Mouse (Mus musculus): ENCODE measurements at regions not wholly inside any gene's neighbourhood (a gene's known extent, or its start where the extent isn't known, plus 50 kb on each side); places are given as distances from the start of the nearest gene placed in this dataset.

DNA sequence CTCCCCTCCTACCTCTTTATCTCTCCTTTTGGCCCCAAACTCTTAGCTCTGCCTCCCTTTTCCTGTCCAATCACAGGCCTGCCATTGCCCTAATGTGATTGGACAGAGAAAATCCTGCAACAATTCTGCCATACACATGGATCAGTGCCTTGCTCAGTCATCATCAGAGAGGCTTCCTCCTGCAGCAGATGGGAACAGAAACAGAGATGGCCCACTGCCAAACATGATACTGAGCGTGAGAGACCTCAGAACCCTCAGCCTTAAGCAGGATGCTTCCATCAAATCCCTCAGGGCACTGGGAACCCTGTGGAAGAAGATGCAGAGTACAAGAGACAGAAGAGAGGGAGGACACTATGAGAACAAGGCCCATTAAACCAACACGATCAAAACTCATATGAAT is 62.8 kb upstream of the Cacna2d3 start:
- Histone ChIP-seq H3K27me3 (replicated peaks) (no peaks in the 10 kb centered on the region), H3K9me3 (replicated peaks) (no peaks in the 10 kb centered on the region), H3K4me3 (no peak overlapping the region), H3K4me2 (no peak overlapping the region), H3K4me1 (no peaks in the 10 kb centered on the region), H3K27ac (no peak overlapping the region), H3K9ac (no peak overlapping the region), H3K36me3 (no peaks in the 10 kb centered on the region)
- 66% methylated on average over 2 of the region's 2 CpGs for WGBS (ENCODE audit: insufficient replicate concordance)
- no peak for ATAC-seq

DNA sequence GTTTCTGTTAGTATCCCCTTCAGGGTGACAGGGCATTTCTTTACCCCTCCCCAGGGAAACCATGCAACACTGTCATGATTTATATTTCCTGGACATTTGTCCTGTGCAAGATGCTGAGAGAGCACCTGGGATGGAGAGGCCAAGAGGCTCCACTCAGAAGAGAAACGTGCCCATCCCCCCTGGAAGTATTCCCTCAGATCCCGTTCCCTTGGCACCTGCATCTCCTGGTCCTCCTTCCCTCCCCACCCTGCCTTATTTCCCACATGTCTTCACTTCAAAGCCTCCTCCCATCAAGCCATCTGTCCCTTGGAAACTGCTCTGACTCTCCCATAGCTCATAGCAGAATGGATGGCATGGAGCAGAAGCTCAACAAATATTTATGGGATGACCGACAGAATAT is 64.8 kb upstream of the Cacna2d3 start:
- no peak overlapping the region for H3K4me3 ChIP-seq
- no peak overlapping the region for H3K27ac ChIP-seq
- 76% methylated on average over 3 of the region's 3 CpGs for WGBS (ENCODE audit: insufficient replicate concordance)
- ATAC-seq, result no peak
- no peaks in the 10 kb centered on the region for H3K36me3 ChIP-seq
- no peak overlapping the region for H3K9ac ChIP-seq
- H3K9me3 ChIP-seq (replicated peaks), result no peaks in the 10 kb centered on the region
- H3K27me3 ChIP-seq (replicated peaks), result no peaks in the 10 kb centered on the region
- no peaks in the 10 kb centered on the region for H3K4me1 ChIP-seq
- H3K4me2 ChIP-seq, result no peak overlapping the region

- H3K27ac ChIP-seq, result no peak overlapping the region
- 83% methylated on average over 7 of the region's 7 CpGs for WGBS (ENCODE audit: insufficient replicate concordance)
- no peak overlapping the region for H3K4me2 ChIP-seq
- H3K36me3 ChIP-seq, result no peaks in the 10 kb centered on the region
- H3K4me3 ChIP-seq, result no peak overlapping the region
- H3K4me1 ChIP-seq, result no peaks in the 10 kb centered on the region
- H3K27me3 ChIP-seq (replicated peaks), result no peaks in the 10 kb centered on the region
- ATAC-seq, result no peak
- H3K9ac ChIP-seq, result no peak overlapping the region
- H3K9me3 ChIP-seq (replicated peaks), result no peaks in the 10 kb centered on the region
Measured at GRCm38 (mm10) chr14:29787796-29788195, 66.1 kb upstream of the Cacna2d3 start.

DNA sequence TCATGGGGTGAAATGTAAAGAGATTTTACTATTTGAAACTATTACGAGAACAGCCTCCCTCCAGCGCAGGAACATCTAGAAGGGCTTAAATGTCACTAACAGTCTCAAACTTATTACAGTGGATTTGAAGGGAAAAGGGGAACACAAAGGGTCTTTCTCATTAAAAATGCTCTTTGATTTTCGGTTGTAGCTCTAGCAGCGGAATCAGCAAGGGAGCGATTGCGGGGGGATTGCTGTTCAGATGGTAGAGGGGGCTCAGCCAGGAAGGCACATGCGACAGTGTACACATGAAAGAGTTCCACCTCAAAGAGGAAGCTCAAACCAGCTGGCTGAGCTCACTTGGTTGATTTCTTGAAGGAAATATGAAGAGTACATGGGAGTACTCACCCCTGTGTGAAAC is 66.7 kb upstream of the Cacna2d3 start:
- Histone ChIP-seq H3K27ac (no peak overlapping the region), H3K27me3 (replicated peaks) (no peaks in the 10 kb centered on the region), H3K36me3 (no peaks in the 10 kb centered on the region), H3K4me2 (no peak overlapping the region), H3K9ac (no peak overlapping the region), H3K9me3 (replicated peaks) (no peaks in the 10 kb centered on the region), H3K4me3 (no peak overlapping the region), H3K4me1 (no peaks in the 10 kb centered on the region)
- no peak for ATAC-seq
- WGBS (ENCODE audit: insufficient replicate concordance), result 84% methylated on average over 7 of the region's 7 CpGs

GRCm38 (mm10) chr14:29795325-29795724 is 73.7 kb upstream of the Cacna2d3 start:
- Histone ChIP-seq H3K36me3 (no peaks in the 10 kb centered on the region), H3K4me3 (no peak overlapping the region), H3K4me2 (no peak overlapping the region), H3K4me1 (no peaks in the 10 kb centered on the region), H3K27ac (no peak overlapping the region), H3K9ac (no peak overlapping the region), H3K9me3 (replicated peaks) (no peaks in the 10 kb centered on the region), H3K27me3 (replicated peaks) (no peaks in the 10 kb centered on the region)
- no peak for ATAC-seq
- WGBS (ENCODE audit: insufficient replicate concordance), result 48% methylated on average over 2 of the region's 2 CpGs

DNA sequence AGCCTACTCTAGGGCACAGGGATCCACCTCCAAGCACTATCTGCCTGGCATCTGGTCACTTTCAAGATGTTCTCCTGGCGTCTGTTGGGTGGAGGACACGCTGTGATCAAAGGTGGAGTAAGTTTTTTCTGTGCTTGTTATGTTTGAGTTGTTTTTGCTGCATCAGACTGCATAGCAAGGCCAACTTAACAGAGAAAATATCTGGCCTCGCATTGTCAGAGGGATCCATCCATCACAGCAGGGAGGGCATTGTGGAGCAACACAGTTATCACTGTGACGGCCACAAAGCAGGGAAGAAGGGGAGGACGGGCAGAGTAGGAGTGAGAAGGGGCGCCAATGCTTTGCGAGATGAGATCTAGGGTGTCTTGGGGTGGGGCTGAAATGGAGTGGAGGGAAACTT is 74.7 kb upstream of the Cacna2d3 start:
- Histone ChIP-seq H3K4me3 (no peak overlapping the region), H3K27me3 (replicated peaks) (no peaks in the 10 kb centered on the region), H3K27ac (no peak overlapping the region), H3K4me2 (no peak overlapping the region), H3K9me3 (replicated peaks) (no peaks in the 10 kb centered on the region), H3K9ac (no peak overlapping the region), H3K4me1 (no peaks in the 10 kb centered on the region), H3K36me3 (no peaks in the 10 kb centered on the region)
- no peak for ATAC-seq
- 53% methylated on average over 7 of the region's 7 CpGs for WGBS (ENCODE audit: insufficient replicate concordance)

- H3K4me1 ChIP-seq, result no peaks in the 10 kb centered on the region
Measured at GRCm38 (mm10) chr14:29799852-29800251, 78.2 kb upstream of the Cacna2d3 start.

DNA sequence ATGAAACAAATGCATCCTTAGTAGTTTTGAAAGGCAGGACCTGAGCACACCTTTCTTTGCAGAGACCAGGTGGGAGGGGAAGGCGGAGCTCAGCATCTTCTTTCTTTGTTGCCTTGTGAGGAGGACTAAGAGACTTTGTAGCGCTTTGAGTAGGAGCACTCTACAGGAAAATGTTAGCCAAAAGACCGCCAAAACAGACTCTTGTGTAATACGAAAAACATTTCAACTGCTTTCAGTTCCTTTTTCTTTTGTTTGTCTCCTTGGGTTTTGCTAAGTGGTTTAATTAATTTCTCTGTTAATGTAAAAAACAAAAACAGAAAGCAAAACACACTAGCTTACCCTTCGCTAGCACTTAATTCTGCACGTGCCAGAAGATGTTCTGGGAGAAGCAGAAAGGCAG is 83.6 kb upstream of the Cacna2d3 start:
- Histone ChIP-seq H3K9me3 (replicated peaks) (no peaks in the 10 kb centered on the region), H3K4me1 (no peaks in the 10 kb centered on the region), H3K27me3 (replicated peaks) (no peaks in the 10 kb centered on the region), H3K27ac (no peak overlapping the region), H3K9ac (no peak overlapping the region), H3K4me2 (no peak overlapping the region), H3K4me3 (no peak overlapping the region), H3K36me3 (no peaks in the 10 kb centered on the region)
- 74% methylated on average over 6 of the region's 6 CpGs for WGBS (ENCODE audit: insufficient replicate concordance)
- no peak for ATAC-seq

More at GRCm38 (mm10) chr14:29799852-29800251, 78.2 kb upstream of the Cacna2d3 start:
- H3K27me3 ChIP-seq (replicated peaks), result no peaks in the 10 kb centered on the region
- WGBS (ENCODE audit: insufficient replicate concordance), result 75% methylated on average over 13 of the region's 13 CpGs
- no peaks in the 10 kb centered on the region for H3K9me3 ChIP-seq (replicated peaks)
- no peak for ATAC-seq
- no peak overlapping the region for H3K4me3 ChIP-seq
- H3K9ac ChIP-seq, result no peak overlapping the region
- no peaks in the 10 kb centered on the region for H3K36me3 ChIP-seq
- no peak overlapping the region for H3K27ac ChIP-seq
- H3K4me2 ChIP-seq, result no peak overlapping the region

- 52% methylated on average over 9 of the region's 9 CpGs for WGBS (ENCODE audit: insufficient replicate concordance)
- no peak for ATAC-seq
Measured at GRCm38 (mm10) chr14:29807881-29808280, 86.2 kb upstream of the Cacna2d3 start.

DNA sequence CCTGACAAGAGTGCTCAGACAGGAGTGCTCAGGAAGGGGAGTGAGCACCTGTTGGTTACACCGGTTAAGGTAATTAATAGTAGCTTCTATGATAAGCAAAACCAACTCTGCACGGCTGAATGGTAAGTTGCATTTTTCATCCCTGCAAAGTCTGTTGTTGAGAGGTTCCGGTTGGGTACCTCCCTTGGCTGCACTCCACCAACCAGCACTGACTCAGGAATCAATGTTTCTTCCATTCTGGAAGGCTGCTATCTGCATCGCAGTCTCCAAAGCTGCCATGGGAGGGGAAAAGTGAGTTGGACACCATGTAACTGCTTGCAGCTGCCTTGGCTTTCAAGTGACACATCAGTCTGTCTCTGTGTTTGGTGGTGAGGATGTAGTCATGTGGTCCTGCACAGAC is 93.0 kb upstream of the Cacna2d3 start:
- Histone ChIP-seq H3K27ac (no peak overlapping the region), H3K36me3 (no peaks in the 10 kb centered on the region), H3K4me2 (no peak overlapping the region), H3K4me1 (no peaks in the 10 kb centered on the region), H3K9me3 (replicated peaks) (no peaks in the 10 kb centered on the region), H3K27me3 (replicated peaks) (no peaks in the 10 kb centered on the region), H3K9ac (no peak overlapping the region), H3K4me3 (no peak overlapping the region)
- whole genome bisulfite sequencing (ENCODE audit: insufficient replicate concordance), result 66% methylated on average over 4 of the region's 4 CpGs
- no peak for ATAC-seq

More at GRCm38 (mm10) chr14:29807881-29808280, 86.2 kb upstream of the Cacna2d3 start:
- no peak overlapping the region for H3K4me2 ChIP-seq
- no peak overlapping the region for H3K27ac ChIP-seq
- H3K9ac ChIP-seq, result no peak overlapping the region
- H3K4me3 ChIP-seq, result no peak overlapping the region
- H3K9me3 ChIP-seq (replicated peaks), result no peaks in the 10 kb centered on the region
- H3K4me1 ChIP-seq, result no peaks in the 10 kb centered on the region
- no peaks in the 10 kb centered on the region for H3K27me3 ChIP-seq (replicated peaks)
- H3K36me3 ChIP-seq, result no peaks in the 10 kb centered on the region

DNA sequence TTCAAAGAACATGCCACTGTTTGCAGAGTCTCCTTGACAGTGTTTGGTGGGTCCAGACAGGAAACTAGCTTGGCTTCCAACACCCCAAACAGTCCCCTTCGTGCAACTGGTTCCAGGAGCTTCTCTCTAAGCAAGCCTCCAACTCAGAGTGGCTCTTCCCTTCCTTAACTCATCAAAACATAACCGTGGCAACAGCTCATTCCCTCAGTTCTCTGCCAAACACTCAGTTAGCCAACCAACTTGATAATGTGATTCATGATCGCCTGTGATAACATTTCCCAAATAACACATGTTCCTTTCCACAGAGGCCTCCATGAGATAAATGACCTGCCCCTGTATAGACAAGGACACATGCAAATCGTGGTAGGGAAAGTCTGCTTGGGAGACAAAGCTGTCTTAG is 95.9 kb upstream of the Cacna2d3 start:
- no peak overlapping the region for H3K9ac ChIP-seq
- H3K4me3 ChIP-seq, result no peak overlapping the region
- 51% methylated on average over 4 of the region's 4 CpGs for WGBS (ENCODE audit: insufficient replicate concordance)
- ATAC-seq, result no peak
- no peaks in the 10 kb centered on the region for H3K4me1 ChIP-seq
- H3K27me3 ChIP-seq (replicated peaks), result no peaks in the 10 kb centered on the region
- H3K27ac ChIP-seq, result no peak overlapping the region
- H3K4me2 ChIP-seq, result no peak overlapping the region
- no peaks in the 10 kb centered on the region for H3K36me3 ChIP-seq
- H3K9me3 ChIP-seq (replicated peaks), result no peaks in the 10 kb centered on the region

- H3K4me3 ChIP-seq, result no peak overlapping the region
- no peaks in the 10 kb centered on the region for H3K4me1 ChIP-seq
- no peak overlapping the region for H3K27ac ChIP-seq
- ATAC-seq, result no peak
- no peak overlapping the region for H3K9ac ChIP-seq
- WGBS (ENCODE audit: insufficient replicate concordance), result 71% methylated on average over 7 of the region's 7 CpGs
- H3K4me2 ChIP-seq, result no peak overlapping the region
- no peaks in the 10 kb centered on the region for H3K27me3 ChIP-seq (replicated peaks)
- no peaks in the 10 kb centered on the region for H3K36me3 ChIP-seq
- no peaks in the 10 kb centered on the region for H3K9me3 ChIP-seq (replicated peaks)
Measured at GRCm38 (mm10) chr14:29818251-29818650, 96.6 kb upstream of the Cacna2d3 start.

DNA sequence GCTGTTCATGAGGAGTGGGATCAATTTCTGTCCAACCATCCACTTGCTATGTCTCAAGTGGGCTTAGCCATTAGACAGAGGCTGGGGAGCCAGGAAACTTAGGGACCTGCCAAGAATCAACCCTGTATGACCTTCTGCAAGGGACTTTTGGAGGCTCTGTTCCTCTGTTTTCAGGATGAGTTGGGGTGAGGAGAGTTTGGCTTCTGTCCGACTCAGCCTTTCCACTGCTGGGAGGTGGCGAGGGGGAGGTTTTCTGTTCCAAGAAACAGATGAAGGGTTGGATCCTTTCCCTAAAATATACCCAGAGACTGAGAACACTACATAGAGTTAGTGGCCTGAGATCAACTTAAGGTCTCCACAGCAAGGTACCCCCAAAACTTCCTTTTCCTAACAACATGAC is 97.1 kb upstream of the Cacna2d3 start:
- WGBS (ENCODE audit: insufficient replicate concordance), result 71% methylated on average over 2 of the region's 2 CpGs
- no peak overlapping the region for H3K9ac ChIP-seq
- no peaks in the 10 kb centered on the region for H3K4me1 ChIP-seq
- H3K36me3 ChIP-seq, result no peaks in the 10 kb centered on the region
- no peaks in the 10 kb centered on the region for H3K27me3 ChIP-seq (replicated peaks)
- H3K4me2 ChIP-seq, result no peak overlapping the region
- H3K27ac ChIP-seq, result no peak overlapping the region
- H3K9me3 ChIP-seq (replicated peaks), result no peaks in the 10 kb centered on the region
- no peak for ATAC-seq
- no peak overlapping the region for H3K4me3 ChIP-seq

All from liver, embryonic 12.5 days (tissue).